Mouse (Mus musculus) adrenal gland, postnatal 25 days (tissue): ENCODE results near the gene Itln1. TPM values are rescaled to one million over a fixed set of nuclear protein-coding genes. Genes with fewer than 3 reads are reported as not detected.
"Not testable (repeated sequence)": the region's sequence is repeated elsewhere in the genome, so short reads cannot be mapped to it uniquely, and the experiment has no call there.

Experiments used
- DNase-seq: peaks from one replicate; pipeline ENCODE4 v3.0.0; 2021; ENCODE audit warnings: mixed read lengths
- total RNA-seq: library from RNA; stranded (reverse); gene quantifications from 2 replicates; pipeline ENCODE4 v1.2.3, GENCODE M21; 2021

Gene Itln1
- total RNA-seq, 1 experiment from 2014 or later: not detected

- no peak for DNase-seq
Observed at GRCm38 (mm10) chr1:171513234-171513633, 21.9 kb downstream of the Itln1 start.

GRCm38 (mm10) chr1:171504586-171504985, 30.5 kb downstream of the Itln1 start:
- no peak for DNase-seq

GRCm38 (mm10) chr1:171503592-171504291, 31.4 kb downstream of the Itln1 start:
- DNase-seq: peak; percentile 72

GRCm38 (mm10) chr1:171503250-171503591, 31.9 kb downstream of the Itln1 start, which contains the start of gene Alyref2:
Gene Alyref2, plus strand, starts transcription at chr1:171503478.
- peak; percentile 90 for DNase-seq

- peak; percentile 16 for DNase-seq
Observed at GRCm38 (mm10) chr1:171502388-171503249, 32.5 kb downstream of the Itln1 start.

GRCm38 (mm10) chr1:171501636-171502080, 33.4 kb downstream of the Itln1 start:
- no peak for DNase-seq

GRCm38 (mm10) chr1:171501016-171501610, 34.0 kb downstream of the Itln1 start:
- DNase-seq: no peak

- DNase-seq: no peak
Observed at GRCm38 (mm10) chr1:171499856-171500255, 35.2 kb downstream of the Itln1 start.

GRCm38 (mm10) chr1:171495371-171495770, 39.7 kb downstream of the Itln1 start:
- no peak for DNase-seq

GRCm38 (mm10) chr1:171494241-171494640, 40.9 kb downstream of the Itln1 start:
- DNase-seq: no peak

- peak; percentile 73 for DNase-seq
Observed at GRCm38 (mm10) chr1:171478968-171479367, 56.1 kb downstream of the Itln1 start.

GRCm38 (mm10) chr1:171477758-171478545, 57.1 kb downstream of the Itln1 start:
- DNase-seq: peak; percentile 15

GRCm38 (mm10) chr1:171477123-171477522, 58.0 kb downstream of the Itln1 start:
- no peak for DNase-seq

- DNase-seq: no peak
Observed at GRCm38 (mm10) chr1:171473920-171474640, 61.0 kb downstream of the Itln1 start.

- no peak for DNase-seq
Observed at GRCm38 (mm10) chr1:171473506-171473905, 61.6 kb downstream of the Itln1 start.

GRCm38 (mm10) chr1:171471941-171472340, 63.2 kb downstream of the Itln1 start:
- not testable (repeated sequence) for DNase-seq

- no peak for DNase-seq
Observed at GRCm38 (mm10) chr1:171471452-171471851, 63.6 kb downstream of the Itln1 start.

GRCm38 (mm10) chr1:171470896-171471295, 64.2 kb downstream of the Itln1 start:
- DNase-seq: peak; percentile 37

- DNase-seq: peak; percentile 71
Observed at GRCm38 (mm10) chr1:171470371-171470871, 64.7 kb downstream of the Itln1 start.

- no peak for DNase-seq
Observed at GRCm38 (mm10) chr1:171469678-171470077, 65.4 kb downstream of the Itln1 start.
